Mouse (Mus musculus): ENCODE data around the gene Rem2.
A peak's percentile ranks its signal among the peaks of the same experiment; 100 is the strongest.

Rem2 gene

GRCm38 (mm10) chr14:54492345-54493131 lies 16.6 kb downstream of the Rem2 start:
- no peak for DNase-seq (ENCODE audit: low spot score in 2 of 2)

GRCm38 (mm10) chr14:54493236-54493635 lies 17.3 kb downstream of the Rem2 start:
- DNase-seq (ENCODE audit: low spot score in 2 of 2), result no peak

GRCm38 (mm10) chr14:54494234-54494633 lies 18.3 kb downstream of the Rem2 start:
- DNase-seq (ENCODE audit: low spot score in 2 of 2), result no peak

GRCm38 (mm10) chr14:54496706-54497105 lies 20.8 kb downstream of the Rem2 start:
- DNase-seq (ENCODE audit: low spot score in 2 of 2), result no peak

- DNase-seq (ENCODE audit: low spot score in 2 of 2), result no peak
Measured at GRCm38 (mm10) chr14:54499330-54499729, 23.4 kb downstream of the Rem2 start.

GRCm38 (mm10) chr14:54501365-54501764 lies 25.5 kb downstream of the Rem2 start:
- DNase-seq (ENCODE audit: low spot score in 2 of 2), result no peak

GRCm38 (mm10) chr14:54503092-54503491 lies 27.2 kb downstream of the Rem2 start:
- no peak for DNase-seq (ENCODE audit: low spot score in 2 of 2)

GRCm38 (mm10) chr14:54509774-54510173 lies 33.9 kb downstream of the Rem2 start:
- DNase-seq (ENCODE audit: low spot score in 2 of 2), result no peak

GRCm38 (mm10) chr14:54516710-54517310 lies 40.9 kb downstream of the Rem2 start:
- DNase-seq (ENCODE audit: low spot score in 2 of 2), result no peak

- DNase-seq (ENCODE audit: low spot score in 2 of 2), result no peak
Measured at GRCm38 (mm10) chr14:54523600-54523999, 47.7 kb downstream of the Rem2 start.

- DNase-seq (ENCODE audit: low spot score in 2 of 2), result no peak
Measured at GRCm38 (mm10) chr14:54527227-54528006, 51.5 kb downstream of the Rem2 start.

- DNase-seq (ENCODE audit: low spot score in 2 of 2), result no peak
Measured at GRCm38 (mm10) chr14:54528007-54528393, 52.1 kb downstream of the Rem2 start.

- peak; percentile 65 to 85 for DNase-seq (ENCODE audit: low spot score in 2 of 2)
Measured at GRCm38 (mm10) chr14:54528446-54529111, 52.7 kb downstream of the Rem2 start.

Data from urinary bladder, postnatal 4 days (tissue).